ENCODE assay signal across 20 mouse cellular contexts in genomic region chr9:70698090-70698489, GRCm38 (mm10).
"Had no signal": no experiment of that assay in that cellular context is flagged by ENCODE, and none has a peak within 500 bp of the region (broad histone marks: within the 10 kb centered on the region; RNA-seq: fewer than 3 reads in every experiment).

No protein-coding gene starts in this region.

- DNase-seq: lung, adult 18-20 months; lung, embryonic 14.5 days; lung, postnatal 10 days; lung, postnatal 4 days; midbrain, embryonic 14.5 days; retina, postnatal 1 day; right cerebral cortex, adult 18-20 months; right cerebral cortex, postnatal 25 days; right cerebral cortex, postnatal 4 days; spleen, adult 18-20 months; thymus, adult 18-20 months; thymus, postnatal 14 days; thymus, postnatal 36 days had no signal

- H3K4me3 ChIP-seq: megakaryocyte, embryonic 14.5 days; midbrain, embryonic 10.5 days; midbrain, embryonic 12.5 days; myocyte; neural tube, embryonic 13.5 days; neural tube, embryonic 15.5 days had no signal

- H3K27me3 ChIP-seq: megakaryocyte, embryonic 14.5 days; midbrain, embryonic 12.5 days; neural tube, embryonic 13.5 days; neural tube, embryonic 15.5 days had no signal

- H3K27ac ChIP-seq: midbrain, embryonic 10.5 days; midbrain, embryonic 12.5 days; neural tube, embryonic 13.5 days; neural tube, embryonic 15.5 days had no signal

- H3K36me3 ChIP-seq: midbrain, embryonic 10.5 days; midbrain, embryonic 12.5 days; neural tube, embryonic 13.5 days; neural tube, embryonic 15.5 days had no signal

- ATAC-seq: midbrain, embryonic 16.5 days had no signal

- H3K9me3 ChIP-seq: megakaryocyte, embryonic 14.5 days; midbrain, embryonic 10.5 days; midbrain, embryonic 12.5 days; neural tube, embryonic 13.5 days; neural tube, embryonic 15.5 days had no signal

- H3K4me1 ChIP-seq: midbrain, embryonic 10.5 days; midbrain, embryonic 12.5 days; neural tube, embryonic 13.5 days; neural tube, embryonic 15.5 days had no signal

- H3K9ac ChIP-seq: lung, embryonic 14.5 days; midbrain, embryonic 12.5 days; neural tube, embryonic 13.5 days; neural tube, embryonic 15.5 days had no signal

- H3K4me2 ChIP-seq: lung, embryonic 14.5 days; midbrain, embryonic 12.5 days; neural tube, embryonic 13.5 days; neural tube, embryonic 15.5 days had no signal
